Mouse (Mus musculus) hindbrain, embryonic 16.5 days (tissue): Measurements from ENCODE around the gene Cyp46a1. TPM values are rescaled to one million over a fixed set of nuclear protein-coding genes. Genes with fewer than 3 reads are reported as not detected.
A peak's percentile ranks its signal among the peaks of the same experiment; 100 is the strongest.

ENCODE experiments used
- ATAC-seq: fragments of 200-750 bp; cut with Nextera tagmentation; 2 replicates; pipeline ENCODE4 v1.8.0; 2017; ENCODE audit warnings: moderate TSS enrichment, moderate library complexity
- H3K27ac ChIP-seq: fragments of 300-500 bp; sonication (generic); 2 replicates; pipeline ENCODE4 v1.5.1; 2014; ENCODE audit warnings: low read depth, mild to moderate bottlenecking, control low read depth, low read length, moderate library complexity
- H3K27me3 ChIP-seq: fragments of 300-500 bp; sonication (generic); replicated peaks from 2 replicates; pipeline ENCODE4 v1.6.1; 2014; ENCODE audit warnings: low read length; ENCODE audit not compliant: control insufficient read depth, insufficient read depth
- H3K36me3 ChIP-seq: fragments of 300-500 bp; sonication (generic); 2 replicates; pipeline ENCODE4 v1.6.1; 2014; ENCODE audit warnings: mild to moderate bottlenecking, low read length, moderate library complexity, mixed read lengths; ENCODE audit not compliant: control insufficient read depth, insufficient read depth
- H3K4me1 ChIP-seq: fragments of 300-500 bp; sonication (generic); 2 replicates; pipeline ENCODE4 v1.6.1; 2014; ENCODE audit warnings: low read depth, low read length; ENCODE audit not compliant: control insufficient read depth, insufficient read depth
- H3K4me2 ChIP-seq: fragments of 300-500 bp; sonication (generic); 2 replicates; pipeline ENCODE4 v1.6.1; 2014; ENCODE audit warnings: mild to moderate bottlenecking, low read length, control low read depth, moderate library complexity
- H3K4me3 ChIP-seq: fragments of 300-500 bp; sonication (generic); 2 replicates; pipeline ENCODE4 v1.5.1; 2014; ENCODE audit warnings: mild to moderate bottlenecking, low read length, control low read depth, moderate library complexity
- H3K9ac ChIP-seq: fragments of 300-500 bp; sonication (generic); 2 replicates; pipeline ENCODE4 v1.6.1; 2014; ENCODE audit warnings: low read depth, mild to moderate bottlenecking, control low read depth, low read length, moderate library complexity
- H3K9me3 ChIP-seq: fragments of 300-500 bp; sonication (generic); 2 replicates; pipeline ENCODE4 v1.6.1; 2014; ENCODE audit warnings: mild to moderate bottlenecking, low read length, moderate library complexity; ENCODE audit not compliant: control insufficient read depth
- WGBS: fragments of 180-500 bp; shearing (Covaris S2); extraction: QIAGEN DNeasy Blood & Tissue Kit; methylation state at CpG from one replicate; pipeline ENCODE4 v1.1.7; 2014; 5-methylcytosine and 5-hydroxymethylcytosine counted together
- polyA plus RNA-seq: library from polyadenylated mRNA; unstranded; fragments of >200 nt; fragmentation: Nextera tagmentation; extraction: Ambion mirVana; gene quantifications from 2 replicates; pipeline ENCODE4 v1.2.1, GENCODE M21; 2015

Gene Cyp46a1
- polyA plus RNA-seq, 1 experiment from 2014 or later = 40.1 TPM

DNA sequence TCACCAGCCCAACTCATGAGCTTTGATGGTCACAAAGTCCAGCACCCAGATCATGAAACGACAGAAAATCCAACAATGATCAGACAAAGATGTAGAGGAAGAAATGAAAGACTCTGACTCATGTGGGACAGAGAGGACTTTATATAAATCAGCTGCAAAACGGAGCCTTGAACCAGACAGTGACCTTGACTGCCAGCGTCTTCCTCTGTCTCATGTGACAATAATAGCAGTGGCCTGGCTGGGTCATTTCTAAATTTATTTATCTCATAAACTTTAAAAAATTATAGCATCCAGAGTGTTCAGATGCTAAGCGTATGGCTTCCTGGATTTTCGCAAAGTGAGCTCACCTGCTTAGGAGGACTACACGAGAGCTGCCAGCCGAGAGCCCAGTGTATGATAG is 64.5 kb downstream of the Cyp46a1 start:
- no peaks in the 10 kb centered on the region for H3K36me3 ChIP-seq
- H3K9me3 ChIP-seq = no peaks in the 10 kb centered on the region
- H3K4me2 ChIP-seq = no peak overlapping the region
- 90% methylated on average over 7 of the region's 7 CpGs for WGBS
- no peak for ATAC-seq
- H3K4me3 ChIP-seq = no peak overlapping the region
- H3K9ac ChIP-seq = no peak overlapping the region
- H3K27ac ChIP-seq = no peak overlapping the region
- no peaks in the 10 kb centered on the region for H3K27me3 ChIP-seq
- H3K4me1 ChIP-seq = peaks cover 19% of the 10 kb centered on the region

DNA sequence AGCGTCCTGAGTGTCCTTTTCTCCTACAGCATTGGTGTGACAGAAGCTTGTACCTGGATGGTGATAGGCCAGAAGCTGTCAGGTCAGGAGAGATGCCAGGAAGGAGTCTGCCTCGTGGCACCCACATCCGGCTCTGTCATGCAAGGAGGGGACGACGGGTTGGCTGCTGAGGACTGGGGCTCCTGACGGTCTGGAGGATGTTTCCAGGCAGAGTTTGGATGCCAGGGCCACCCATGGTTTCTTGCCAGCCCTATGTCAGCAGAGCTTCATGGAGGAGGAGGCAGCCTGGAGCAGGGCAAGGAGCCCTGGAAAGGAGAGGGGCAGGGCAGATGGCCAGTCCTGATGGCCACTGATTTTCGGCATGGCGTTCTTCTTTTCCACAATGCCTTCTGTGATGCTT is 65.0 kb downstream of the Cyp46a1 start:
- Histone ChIP-seq H3K27ac (no peak overlapping the region), H3K4me1 (peaks cover 19% of the 10 kb centered on the region), H3K4me3 (no peak overlapping the region), H3K27me3 (no peaks in the 10 kb centered on the region), H3K36me3 (no peaks in the 10 kb centered on the region), H3K9me3 (no peaks in the 10 kb centered on the region), H3K4me2 (no peak overlapping the region), H3K9ac (no peak overlapping the region)
- no peak for ATAC-seq
- WGBS = 84% methylated on average over 8 of the region's 8 CpGs

DNA sequence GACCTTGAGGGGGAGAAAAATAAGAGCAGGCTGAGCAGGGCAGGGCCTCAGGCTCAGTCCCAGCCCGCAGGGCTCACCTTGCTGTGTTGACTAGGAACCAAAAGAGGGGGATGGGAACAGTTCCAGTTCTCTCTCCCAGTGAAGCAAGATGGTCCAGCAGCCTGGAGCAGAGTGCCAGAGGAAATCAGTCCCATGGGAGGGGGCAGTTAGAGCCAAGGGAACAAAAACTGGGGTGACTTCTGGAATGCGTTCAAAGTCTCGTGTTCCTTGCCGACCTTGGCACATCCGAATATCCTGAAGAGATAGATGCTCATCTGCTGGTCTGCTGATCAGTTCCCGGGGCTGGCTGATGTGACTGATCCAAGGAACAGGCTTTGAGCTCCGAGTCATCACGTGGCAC is 66.8 kb downstream of the Cyp46a1 start:
- Histone ChIP-seq H3K27me3 (no peaks in the 10 kb centered on the region), H3K4me1 (peaks cover 11% of the 10 kb centered on the region), H3K27ac (no peak overlapping the region), H3K4me3 (no peak overlapping the region), H3K9me3 (no peaks in the 10 kb centered on the region), H3K9ac (no peak overlapping the region), H3K36me3 (no peaks in the 10 kb centered on the region), H3K4me2 (no peak overlapping the region)
- no peak for ATAC-seq
- 75% methylated on average over 8 of the region's 8 CpGs for WGBS

DNA sequence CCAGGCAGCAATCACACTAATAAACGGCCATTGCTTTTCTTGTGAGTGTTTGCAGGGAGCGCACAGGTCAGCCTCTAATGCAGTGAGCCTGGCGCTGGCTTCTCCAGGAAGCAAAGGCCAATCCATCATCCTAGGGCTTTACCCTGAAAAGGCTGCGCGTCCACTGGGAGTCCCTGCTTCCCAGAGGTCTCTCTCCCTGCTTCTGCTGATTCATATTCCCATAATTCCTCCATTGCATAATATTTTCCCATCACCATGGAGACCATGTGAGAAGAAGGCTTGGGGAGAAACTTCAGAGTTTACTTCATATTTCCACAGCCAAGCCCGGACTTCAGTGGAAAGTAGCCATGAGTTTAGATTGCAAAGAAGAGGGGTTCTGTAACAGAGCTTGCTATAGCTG is 69.8 kb downstream of the Cyp46a1 start:
- Histone ChIP-seq H3K36me3 (no peaks in the 10 kb centered on the region), H3K9me3 (no peaks in the 10 kb centered on the region), H3K4me2 (no peak overlapping the region), H3K27me3 (no peaks in the 10 kb centered on the region), H3K4me1 (no peaks in the 10 kb centered on the region; the same call in 1 of the 2 replicates), H3K27ac (no peak overlapping the region), H3K4me3 (no peak overlapping the region), H3K9ac (no peak overlapping the region)
- WGBS = 48% methylated on average over 6 of the region's 6 CpGs
- peak; percentile 45; the same call in 1 of the 2 replicates for ATAC-seq

DNA sequence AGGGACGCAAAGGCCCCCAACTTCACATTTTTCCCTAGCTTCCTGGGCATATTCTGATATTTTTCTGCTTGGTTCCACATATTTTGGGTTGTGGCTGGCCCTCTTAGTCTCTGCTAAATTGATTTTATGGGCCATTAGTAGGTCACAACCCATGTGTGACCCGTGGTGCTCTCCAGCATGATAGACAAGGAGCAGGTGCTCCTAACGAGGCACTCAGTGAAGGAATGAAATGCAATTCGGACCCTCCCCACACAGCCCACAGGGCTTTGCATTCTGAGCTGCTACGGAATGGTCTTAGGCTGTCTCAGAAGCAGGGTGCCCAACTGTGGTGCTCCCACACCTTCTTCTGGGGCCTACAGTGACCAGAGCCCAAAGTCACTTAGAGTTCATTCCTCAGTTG is 74.9 kb downstream of the Cyp46a1 start:
- H3K27ac ChIP-seq = no peak overlapping the region
- peaks cover 3% of the 10 kb centered on the region; the same call in 1 of the 2 replicates for H3K4me1 ChIP-seq
- H3K9me3 ChIP-seq = no peaks in the 10 kb centered on the region
- no peaks in the 10 kb centered on the region for H3K27me3 ChIP-seq
- no peaks in the 10 kb centered on the region for H3K36me3 ChIP-seq
- H3K4me3 ChIP-seq = no peak overlapping the region
- no peak overlapping the region for H3K9ac ChIP-seq
- ATAC-seq = no peak
- WGBS = 54% methylated on average over 5 of the region's 5 CpGs
- H3K4me2 ChIP-seq = no peak overlapping the region

DNA sequence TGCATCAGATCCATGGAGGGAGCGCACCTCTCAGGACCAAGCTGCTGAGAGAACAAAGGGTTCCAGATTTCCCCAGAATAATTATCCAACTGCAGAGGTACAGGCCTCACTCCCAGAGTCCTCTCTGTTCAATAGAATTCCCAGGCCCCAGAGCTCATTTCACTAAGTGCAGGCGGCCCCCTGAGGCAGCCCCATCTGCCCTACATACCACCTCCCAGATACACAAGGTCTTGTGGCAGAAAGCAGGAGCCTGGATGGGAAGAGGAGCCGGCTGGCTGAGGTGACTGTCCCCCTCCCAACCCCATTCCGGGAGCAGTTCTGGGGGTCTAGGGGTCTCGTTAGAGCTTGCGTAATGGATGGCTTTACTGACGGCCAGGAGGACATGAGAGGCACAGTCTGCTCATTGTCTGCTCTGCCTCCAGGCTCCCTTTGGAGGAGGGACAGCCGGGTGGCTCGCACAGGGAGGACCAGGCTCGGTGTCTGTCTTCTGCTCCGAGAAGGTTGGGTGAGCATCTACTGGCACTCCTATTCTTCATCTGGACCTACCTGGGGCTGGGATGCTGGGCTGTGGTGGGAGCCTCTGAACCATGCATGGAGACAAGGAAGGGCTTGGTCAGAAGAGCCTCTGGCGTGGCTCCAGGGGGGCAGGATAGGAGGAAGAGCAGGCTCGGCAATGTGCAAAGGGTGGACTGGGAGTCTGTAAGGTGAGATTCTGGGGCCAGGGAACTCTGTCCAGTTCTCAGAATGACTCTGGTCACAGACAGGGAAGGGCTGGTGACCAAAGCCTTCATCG is 76.4 kb downstream of the Cyp46a1 start:
- Histone ChIP-seq H3K9me3 (no peaks in the 10 kb centered on the region), H3K9ac (peak overlapping the region; percentile 45), H3K4me2 (peak overlapping the region; percentile 29), H3K4me1 (peaks cover 3% of the 10 kb centered on the region; the same call in 1 of the 2 replicates), H3K4me3 (peak overlapping the region; percentile 20), H3K27me3 (no peaks in the 10 kb centered on the region), H3K36me3 (no peaks in the 10 kb centered on the region), H3K27ac (peak overlapping the region; percentile 48)
- 35% methylated on average over 14 of the region's 14 CpGs for WGBS
- peak; percentile 72 for ATAC-seq

Other genes with a start within 250 kb of the Cyp46a1 start
- 93.6 and 97.6 TPM in 2 replicates for gene Setd3, start 155.1 kb upstream of the Cyp46a1 start, polyA plus RNA-seq
- 2.2 and 2.6 TPM in 2 replicates for gene Ccnk, start 154.8 kb upstream of the Cyp46a1 start, polyA plus RNA-seq
- 7.5 and 10.2 TPM in 2 replicates for gene Ccdc85c, start 59.0 kb upstream of the Cyp46a1 start, polyA plus RNA-seq
- gene Hhipl1, start 28.1 kb upstream of the Cyp46a1 start, polyA plus RNA-seq = 2.6 and 2.9 TPM in 2 replicates
- gene Eml1, start 36.6 kb downstream of the Cyp46a1 start, polyA plus RNA-seq = 59.3 and 62.3 TPM in 2 replicates
- 186 and 204 TPM in 2 replicates for gene Evl, start 220.3 kb downstream of the Cyp46a1 start, polyA plus RNA-seq